Mouse (Mus musculus): ENCODE data around the gene Auts2.

- no peak for TF ChIP-seq HCFC1 (IDR thresholded peaks at IDR 0.05; ENCODE audit: borderline replicate concordance, insufficient read depth, low read length)
- TF ChIP-seq MAFK (IDR thresholded peaks at IDR 0.05; ENCODE audit: insufficient read depth, low read depth, low read length): no peak
Observed at GRCm38 (mm10) chr5:131703729-131704128, 839.4 kb downstream of the Auts2 start.
